Mouse (Mus musculus) C2C12 (cell line): ENCODE results near the gene Pld5.

ENCODE experiments used
- CTCF ChIP-seq: IDR thresholded peaks from one replicate; pipeline ENCODE4 v1.5.1; 2011; ENCODE audit not compliant: control insufficient read depth, insufficient read depth, insufficient read length
- MAX ChIP-seq: IDR thresholded peaks from one replicate; pipeline ENCODE4 v1.6.1; 2011; ENCODE audit warnings: mild to moderate bottlenecking, control low read depth

DNA sequence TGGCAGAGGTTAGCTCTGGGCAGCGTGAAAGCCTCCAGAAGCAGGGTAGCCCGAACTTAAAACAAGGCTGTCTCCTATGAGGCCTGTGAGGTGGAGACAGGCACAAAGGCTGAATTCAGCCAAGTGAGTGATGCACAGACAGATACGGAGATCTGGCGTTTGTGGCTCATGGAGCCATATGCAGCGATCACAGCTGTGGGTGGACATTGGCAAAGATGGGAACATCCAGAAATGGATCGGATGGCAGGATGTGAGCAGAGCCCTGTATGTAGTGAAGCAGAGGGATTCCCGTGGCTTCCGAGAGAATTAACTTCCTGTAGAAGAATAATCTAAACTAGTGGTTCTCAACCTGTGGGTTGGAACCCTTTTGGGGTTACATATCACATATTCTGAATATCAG lies 140.7 kb downstream of the Pld5 start:
- TF ChIP-seq CTCF (no peak), MAX (no peak)
